Mouse (Mus musculus) forebrain, embryonic 14.5 days (tissue): ENCODE measurements at regions not wholly inside any gene's neighbourhood (a gene's known extent, or its start where the extent isn't known, plus 50 kb on each side); places are given as distances from the start of the nearest gene placed in this dataset.
"Not testable (repeated sequence)": the region's sequence is repeated elsewhere in the genome, so short reads cannot be mapped to it uniquely, and the experiment has no call there.

Experiments used
- ATAC-seq: fragments of 200-750 bp; cut with Nextera tagmentation; 2 replicates; pipeline ENCODE4 v1.8.0; 2017; ENCODE audit warnings: mild to moderate bottlenecking, moderate library complexity
- DNase-seq: peaks from one replicate; pipeline ENCODE4 v3.0.0-alpha.2; 2015; ENCODE audit warnings: low spot score
- H3K27ac ChIP-seq: fragments of 300-500 bp; sonication (generic); 2 replicates; pipeline ENCODE4 v1.5.1; 2014; ENCODE audit warnings: low read depth, mild to moderate bottlenecking, control low read depth, low read length, moderate library complexity
- H3K27me3 ChIP-seq: fragments of 300-500 bp; sonication (generic); replicated peaks from 2 replicates; pipeline ENCODE4 v1.6.1; 2014; ENCODE audit warnings: low read length, control low read depth, mixed read lengths; ENCODE audit not compliant: control insufficient read depth, insufficient read depth
- H3K36me3 ChIP-seq: fragments of 300-500 bp; sonication (generic); 2 replicates; pipeline ENCODE4 v1.6.1; 2014; ENCODE audit warnings: low read length, control low read depth; ENCODE audit not compliant: control insufficient read depth, insufficient read depth
- H3K4me1 ChIP-seq: fragments of 300-500 bp; sonication (generic); 2 replicates; pipeline ENCODE4 v1.6.1; 2014; ENCODE audit warnings: antibody characterized with exemption, low read length, control low read depth; ENCODE audit not compliant: control insufficient read depth, insufficient read depth
- H3K4me2 ChIP-seq: fragments of 300-500 bp; sonication (generic); 2 replicates; pipeline ENCODE4 v1.6.1; 2014; ENCODE audit warnings: mild to moderate bottlenecking, control low read depth, low read length
- H3K4me3 ChIP-seq: fragments of 300-500 bp; sonication (generic); 2 replicates; pipeline ENCODE4 v1.5.1; 2014; ENCODE audit warnings: low read depth, low read length, control low read depth
- H3K9ac ChIP-seq: fragments of 300-500 bp; sonication (generic); 2 replicates; pipeline ENCODE4 v1.6.1; 2014; ENCODE audit warnings: mild to moderate bottlenecking, low read length, control low read depth, moderate library complexity
- H3K9me3 ChIP-seq: fragments of 300-500 bp; sonication (generic); replicated peaks from 2 replicates; pipeline ENCODE4 v1.6.1; 2016; ENCODE audit warnings: low read length, control low read depth, mixed read lengths; ENCODE audit not compliant: control insufficient read depth
- WGBS: fragments of 180-500 bp; shearing (Covaris S2); extraction: QIAGEN DNeasy Blood & Tissue Kit; methylation state at CpG from one replicate; pipeline ENCODE4 v1.1.7; 2014; 5-methylcytosine and 5-hydroxymethylcytosine counted together

DNA sequence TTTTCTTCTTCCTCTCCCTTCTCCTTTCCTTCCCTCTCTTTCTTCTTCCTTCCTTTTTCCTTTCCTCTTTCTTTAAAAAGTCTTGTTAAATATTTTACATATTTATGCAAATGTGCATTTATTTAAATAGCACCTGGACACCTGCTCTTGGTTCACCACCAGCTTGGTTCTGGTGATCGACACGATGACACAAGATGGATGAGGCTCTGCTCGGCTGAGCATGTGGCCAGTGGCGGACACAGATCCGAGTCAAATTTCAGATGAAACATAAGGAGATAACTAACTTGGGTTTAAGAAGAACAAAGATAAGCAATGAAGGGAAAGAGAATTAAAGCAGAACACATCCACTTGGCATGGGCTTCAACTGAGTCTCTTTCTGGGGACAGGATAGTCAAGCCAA lies 1339.7 kb upstream of the A1bg start:
- Histone ChIP-seq H3K9ac (no peak overlapping the region), H3K4me1 (0 out of 2 replicates have a peak, but pooled peaks cover 3% of the 10 kb centered on the region), H3K4me2 (no peak overlapping the region), H3K4me3 (no peak overlapping the region), H3K9me3 (no peaks in the 10 kb centered on the region), H3K27ac (no peak overlapping the region), H3K36me3 (no peaks in the 10 kb centered on the region), H3K27me3 (no peaks in the 10 kb centered on the region)
- WGBS = 93% methylated on average over 5 of the region's 5 CpGs
- no peak for ATAC-seq
- DNase-seq = no peak

DNA sequence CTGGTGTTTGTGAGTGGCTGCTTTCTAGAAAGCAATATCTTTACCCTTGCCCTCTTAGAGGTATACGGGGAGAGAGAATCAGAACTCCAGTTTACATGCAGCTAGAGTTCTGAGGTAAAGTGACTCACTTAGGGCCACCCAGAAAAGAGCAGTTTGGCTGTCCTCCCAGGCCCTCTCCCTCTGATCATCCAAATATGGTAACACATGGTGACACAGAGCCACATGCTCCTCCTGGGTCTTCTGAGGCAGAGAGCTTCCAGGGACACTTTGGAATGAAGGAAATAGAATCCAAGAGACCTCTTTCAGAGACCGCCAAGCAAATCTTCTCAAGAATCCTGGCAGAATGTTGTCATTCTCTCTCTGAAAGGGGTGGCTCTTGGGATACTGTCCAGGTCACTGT lies 1338.7 kb upstream of the A1bg start:
- Histone ChIP-seq H3K4me3 (no peak overlapping the region), H3K9me3 (no peaks in the 10 kb centered on the region), H3K27me3 (no peaks in the 10 kb centered on the region), H3K4me2 (no peak overlapping the region), H3K9ac (no peak overlapping the region), H3K4me1 (0 out of 2 replicates have a peak, but pooled peaks cover 3% of the 10 kb centered on the region), H3K36me3 (no peaks in the 10 kb centered on the region), H3K27ac (no peak overlapping the region)
- no peak for ATAC-seq
- 92% methylated on average over 2 of the region's 2 CpGs for WGBS
- no peak for DNase-seq

DNA sequence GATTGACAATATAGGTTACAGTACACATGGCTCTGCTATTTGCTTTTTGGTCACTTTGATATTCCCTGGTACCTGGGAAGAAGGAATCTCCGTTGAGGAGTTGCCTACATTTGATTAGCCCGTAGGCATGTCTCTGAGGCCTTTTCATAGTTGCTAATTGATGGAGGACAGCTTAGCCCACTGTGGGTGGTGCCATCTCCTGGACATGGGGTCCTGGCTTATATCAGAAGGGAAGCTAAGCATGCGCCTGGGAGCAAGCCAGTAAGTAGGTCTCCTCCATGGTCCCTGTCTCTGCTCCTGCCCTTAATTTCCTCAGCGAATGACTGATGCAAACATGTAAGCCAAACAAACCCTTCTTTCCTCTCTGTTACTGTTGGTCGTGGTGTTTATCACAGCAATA lies 1335.8 kb upstream of the A1bg start:
- 74% methylated on average over 5 of the region's 5 CpGs for WGBS
- Histone ChIP-seq H3K4me1 (0 out of 2 replicates have a peak, but pooled peaks cover 3% of the 10 kb centered on the region), H3K27ac (no peak overlapping the region), H3K27me3 (no peaks in the 10 kb centered on the region), H3K36me3 (no peaks in the 10 kb centered on the region), H3K9ac (no peak overlapping the region), H3K4me2 (no peak overlapping the region), H3K4me3 (no peak overlapping the region), H3K9me3 (no peaks in the 10 kb centered on the region)
- DNase-seq (no peak), ATAC-seq (no peak)

DNA sequence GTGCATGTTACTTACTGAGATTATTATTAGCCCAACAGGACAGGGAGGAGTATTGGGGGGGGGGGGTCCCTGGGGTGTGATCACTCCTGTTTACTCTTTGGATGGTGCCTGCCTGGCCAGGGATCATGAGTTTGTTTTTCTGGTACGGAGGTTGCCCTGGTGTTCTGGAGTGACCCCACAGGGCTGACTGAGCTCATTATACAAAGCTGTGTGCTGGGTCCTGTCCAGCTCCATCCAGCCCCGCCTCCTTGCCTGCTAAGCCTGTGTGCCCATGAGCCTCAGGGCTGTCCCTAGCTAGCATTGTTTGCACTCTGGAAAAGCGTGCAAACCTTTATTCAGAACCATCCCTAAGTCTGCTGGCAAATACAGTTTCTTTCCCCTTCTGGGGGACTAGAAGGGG lies 1335.1 kb upstream of the A1bg start:
- no peak overlapping the region for H3K9ac ChIP-seq
- 7% methylated on average over 3 of the region's 3 CpGs for WGBS
- no peak overlapping the region for H3K27ac ChIP-seq
- H3K9me3 ChIP-seq = no peaks in the 10 kb centered on the region
- H3K4me2 ChIP-seq = no peak overlapping the region
- ATAC-seq (peak; percentile 93), DNase-seq (peak; percentile 56)
- 0 out of 2 replicates have a peak, but pooled peaks cover 3% of the 10 kb centered on the region for H3K4me1 ChIP-seq
- no peaks in the 10 kb centered on the region for H3K27me3 ChIP-seq
- no peak overlapping the region for H3K4me3 ChIP-seq
- no peaks in the 10 kb centered on the region for H3K36me3 ChIP-seq

DNA sequence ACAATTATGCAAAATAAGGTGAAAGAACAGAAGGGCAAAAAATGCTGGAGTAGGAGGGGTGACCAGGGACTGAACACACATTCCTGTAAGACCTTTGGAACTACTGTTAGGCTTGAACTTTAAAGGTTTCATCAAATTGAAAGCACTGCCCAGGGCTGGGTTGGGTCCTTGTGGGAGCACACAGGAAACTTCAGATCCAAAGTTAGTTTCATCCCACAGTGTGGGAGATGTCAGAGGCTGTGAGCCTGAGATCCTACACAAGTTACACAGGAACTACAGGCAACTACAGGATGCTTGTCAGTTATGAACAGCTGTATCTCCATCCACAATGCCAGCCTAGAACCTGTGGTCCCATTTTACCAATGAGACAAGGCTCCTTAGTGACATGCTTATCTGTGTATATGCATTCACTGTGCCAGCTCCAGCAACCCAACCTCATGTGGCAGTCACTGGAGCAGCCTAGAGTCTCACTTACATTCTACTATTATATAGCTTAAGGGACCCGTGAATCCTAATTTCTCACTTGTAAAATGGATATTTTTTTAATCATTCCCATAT lies 1334.4 kb upstream of the A1bg start:
- Histone ChIP-seq H3K9ac (no peak overlapping the region), H3K36me3 (no peaks in the 10 kb centered on the region), H3K4me1 (0 out of 2 replicates have a peak, but pooled peaks cover 3% of the 10 kb centered on the region), H3K9me3 (no peaks in the 10 kb centered on the region), H3K27me3 (no peaks in the 10 kb centered on the region), H3K4me2 (no peak overlapping the region), H3K27ac (no peak overlapping the region), H3K4me3 (no peak overlapping the region)
- WGBS = 82% methylated on average over 1 of the region's 1 CpGs
- ATAC-seq (no peak; the same call in 1 of the 2 replicates), DNase-seq (no peak)

DNA sequence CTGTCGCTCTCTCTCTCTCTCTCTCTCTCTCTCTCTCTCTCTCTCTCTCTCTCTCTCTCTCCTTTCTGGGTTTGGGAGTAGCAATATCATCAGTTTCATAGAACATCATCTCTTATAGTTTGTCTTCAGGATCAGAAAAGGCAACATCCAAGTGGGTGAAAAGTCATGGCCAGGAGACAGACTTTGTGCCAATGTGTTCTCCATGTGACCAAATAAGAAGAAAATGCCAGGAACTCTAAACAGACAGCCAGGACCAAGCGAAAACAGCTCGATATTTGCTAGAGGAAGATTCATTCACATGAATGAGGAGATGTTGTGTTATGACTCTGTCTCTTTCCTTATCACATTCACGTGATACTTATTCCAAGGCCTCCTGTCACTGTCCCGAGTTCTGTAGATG lies 1332.8 kb upstream of the A1bg start:
- 96% methylated on average over 5 of the region's 5 CpGs for WGBS
- DNase-seq = no peak
- no peak overlapping the region for H3K4me2 ChIP-seq
- no peak overlapping the region for H3K9ac ChIP-seq
- no peak overlapping the region for H3K27ac ChIP-seq
- no peak overlapping the region for H3K4me3 ChIP-seq
- 0 out of 2 replicates have a peak, but pooled peaks cover 3% of the 10 kb centered on the region for H3K4me1 ChIP-seq
- no peaks in the 10 kb centered on the region for H3K27me3 ChIP-seq
- H3K9me3 ChIP-seq = no peaks in the 10 kb centered on the region
- ATAC-seq = no peak
- H3K36me3 ChIP-seq = no peaks in the 10 kb centered on the region

DNA sequence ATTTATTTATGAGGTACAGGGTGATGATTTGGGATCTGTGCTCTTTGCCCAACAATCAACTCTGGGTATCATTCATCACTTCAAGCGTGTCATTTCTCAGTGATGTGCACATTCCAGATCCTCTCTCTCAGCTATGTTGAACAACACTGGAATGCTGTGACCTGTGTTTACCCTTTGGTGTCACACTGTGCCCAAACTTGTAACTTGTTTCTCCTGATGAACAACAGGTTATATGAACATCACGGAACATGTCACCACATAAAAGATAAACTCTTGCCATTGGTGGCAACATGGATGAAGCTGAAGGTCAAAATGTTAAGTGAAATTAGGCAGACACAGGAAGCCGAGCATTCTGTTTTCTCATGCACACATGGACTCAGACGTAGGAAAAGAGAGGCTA lies 1330.9 kb upstream of the A1bg start:
- WGBS = 92% methylated on average over 4 of the region's 4 CpGs
- Histone ChIP-seq H3K36me3 (no peaks in the 10 kb centered on the region), H3K4me1 (peaks cover 8% of the 10 kb centered on the region), H3K9ac (no peak overlapping the region), H3K4me3 (no peak overlapping the region), H3K27ac (no peak overlapping the region), H3K27me3 (no peaks in the 10 kb centered on the region), H3K9me3 (no peaks in the 10 kb centered on the region), H3K4me2 (no peak overlapping the region)
- DNase-seq = no peak
- ATAC-seq = no peak

DNA sequence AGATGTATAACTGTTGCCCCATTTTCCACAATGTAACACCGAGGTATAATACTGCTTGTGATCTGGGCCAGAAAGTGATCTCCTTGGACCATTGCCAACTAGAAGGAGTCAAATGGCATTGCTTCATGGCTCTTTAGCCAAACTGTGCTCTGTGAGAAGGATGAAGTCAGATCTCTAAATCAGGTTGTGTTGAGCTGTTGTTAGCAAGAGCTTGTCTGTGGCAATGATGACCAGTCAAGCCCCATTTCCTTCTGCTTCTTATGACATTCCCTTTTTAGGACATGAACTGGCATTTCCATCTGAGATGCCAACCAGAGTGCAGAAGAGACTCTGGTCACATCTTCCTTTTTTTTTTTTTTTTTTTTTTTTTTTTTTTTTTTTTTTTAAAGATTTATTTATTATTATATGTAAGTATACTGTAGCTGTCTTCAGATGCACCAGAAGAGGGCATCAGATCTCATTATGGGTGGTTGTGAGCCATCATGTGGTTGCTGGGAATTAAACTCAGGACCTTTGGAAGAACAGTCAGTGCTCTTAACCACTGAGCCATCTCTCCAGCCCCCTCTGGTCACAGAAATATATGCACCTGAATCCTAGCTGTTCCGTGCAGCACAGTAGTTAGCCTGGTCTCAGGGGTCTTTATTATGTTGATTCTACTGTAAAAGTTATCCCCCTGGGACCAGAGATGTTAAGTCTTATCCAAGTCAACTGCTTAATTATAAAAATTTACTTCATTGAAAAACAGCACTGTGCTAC lies 1329.4 kb upstream of the A1bg start:
- H3K36me3 ChIP-seq, H3K27ac ChIP-seq, H3K27me3 ChIP-seq, H3K4me1 ChIP-seq, H3K9ac ChIP-seq, ATAC-seq, DNase-seq, H3K9me3 ChIP-seq, H3K4me2 ChIP-seq, H3K4me3 ChIP-seq: not testable (repeated sequence)
- WGBS = 92% methylated on average over 2 of the region's 2 CpGs

DNA sequence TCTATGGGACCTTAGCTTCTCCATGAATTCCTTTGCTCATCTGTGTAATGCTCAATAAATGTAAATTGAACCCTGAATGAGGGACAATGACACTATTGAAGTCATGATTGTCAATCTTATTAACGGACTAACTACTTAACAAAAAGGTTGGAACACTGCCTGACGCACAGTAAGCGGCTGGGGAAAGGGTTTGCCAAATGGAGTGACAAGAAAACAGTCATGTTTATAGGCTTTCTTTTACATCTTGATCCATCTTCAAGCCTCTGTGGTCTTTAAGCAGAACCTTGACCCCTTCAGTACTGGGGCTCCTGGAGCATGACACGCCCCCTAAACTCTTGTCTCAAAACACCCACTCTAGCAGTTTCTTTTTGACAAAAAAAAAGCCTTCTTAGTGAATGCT lies 1326.6 kb upstream of the A1bg start:
- no peaks in the 10 kb centered on the region for H3K27me3 ChIP-seq
- no peaks in the 10 kb centered on the region for H3K9me3 ChIP-seq
- no peak overlapping the region for H3K4me2 ChIP-seq
- 15% methylated on average over 4 of the region's 4 CpGs for WGBS
- no peak overlapping the region for H3K9ac ChIP-seq
- H3K27ac ChIP-seq = no peak overlapping the region
- no peaks in the 10 kb centered on the region for H3K36me3 ChIP-seq
- H3K4me1 ChIP-seq = peaks cover 6% of the 10 kb centered on the region
- H3K4me3 ChIP-seq = no peak overlapping the region
- ATAC-seq (peak; percentile 71), DNase-seq (peak; percentile 66)
